Mouse (Mus musculus) T-cell, adult 66 days (primary cell): ENCODE measurements around the gene Gpr50. TPM values are rescaled to one million over a fixed set of nuclear protein-coding genes. Genes with fewer than 3 reads are reported as not detected.

Experiments used
- total RNA-seq, 2 experiments: library from RNA; stranded (reverse); gene quantifications; 3 replicates in 1 of 2; 4 replicates in 1 of 2; pipeline ENCODE4 v1.2.4; 2023

Gene Gpr50
- not detected for total RNA-seq

DNA sequence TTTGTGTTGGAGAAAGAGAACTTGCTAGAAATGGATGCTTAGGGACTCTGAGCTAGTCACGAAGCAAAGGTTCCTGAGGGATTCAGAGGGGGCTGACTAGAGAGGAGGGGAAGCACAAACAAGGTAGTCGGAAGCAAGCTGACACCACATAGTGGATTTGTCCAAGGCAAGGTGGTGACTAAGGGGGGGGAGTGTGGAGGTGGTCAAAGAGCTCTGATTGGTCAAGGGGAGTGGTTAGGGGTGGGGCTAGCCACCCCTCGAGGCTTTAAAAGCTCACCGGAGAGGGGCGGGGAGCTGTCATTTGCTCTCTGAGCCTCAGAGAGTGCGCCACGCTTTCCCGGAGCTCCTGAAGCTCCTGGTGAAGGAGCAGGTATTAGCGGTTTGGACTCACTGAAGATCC is at the start of gene Gpr50:
Gene Gpr50 (plus strand): TSS at position 294 of the 400 bp plus-strand sequence.

Other genes starting within 250 kb of the Gpr50 start
- gene Cd99l2, start 170.8 kb upstream of the Gpr50 start, total RNA-seq = 1 to 10 TPM; 6.1 to 9.9 TPM
- gene Hmgb3, start 107.7 kb upstream of the Gpr50 start, total RNA-seq = 10 to 100 TPM; 15.8 to 16.2 TPM
- 10 to 100 TPM; 16.6 to 16.9 TPM for gene Vma21, start 152.3 kb downstream of the Gpr50 start, total RNA-seq